Mouse (Mus musculus): ENCODE measurements at regions not wholly inside any gene's neighbourhood (a gene's known extent, or its start where the extent isn't known, plus 50 kb on each side); places are given as distances from the start of the nearest gene placed in this dataset.

GRCm38 (mm10) chr13:30065520-30065919, 70.8 kb upstream of the Mboat1 start:
- Histone ChIP-seq H3K4me1 (ENCODE audit: control insufficient read depth, insufficient read depth, low read length) (peaks cover 3% of the 10 kb centered on the region), H3K27ac (ENCODE audit: insufficient read depth, low read depth, low read length) (no peak overlapping the region), H3K4me3 (ENCODE audit: insufficient read depth, low read length) (no peak overlapping the region)
- TF ChIP-seq POLR2A (IDR thresholded peaks at IDR 0.05; ENCODE audit: borderline replicate concordance, low read depth, low read length): no peak
- no peak for TF ChIP-seq CTCF (IDR thresholded peaks at IDR 0.05; ENCODE audit: low read depth, low read length)

GRCm38 (mm10) chr13:30063741-30064140, 72.5 kb upstream of the Mboat1 start:
- Histone ChIP-seq H3K27ac (ENCODE audit: insufficient read depth, low read depth, low read length) (no peak overlapping the region), H3K4me1 (ENCODE audit: control insufficient read depth, insufficient read depth, low read length) (peaks cover 3% of the 10 kb centered on the region), H3K4me3 (ENCODE audit: insufficient read depth, low read length) (no peak overlapping the region)
- TF ChIP-seq POLR2A (IDR thresholded peaks at IDR 0.05; ENCODE audit: borderline replicate concordance, low read depth, low read length): no peak
- no peak for TF ChIP-seq CTCF (IDR thresholded peaks at IDR 0.05; ENCODE audit: low read depth, low read length)

- TF ChIP-seq POLR2A (IDR thresholded peaks at IDR 0.05; ENCODE audit: borderline replicate concordance, low read depth, low read length): no peak
- TF ChIP-seq CTCF (IDR thresholded peaks at IDR 0.05; ENCODE audit: low read depth, low read length): no peak
- Histone ChIP-seq H3K4me1 (ENCODE audit: control insufficient read depth, insufficient read depth, low read length) (peaks cover 3% of the 10 kb centered on the region), H3K27ac (ENCODE audit: insufficient read depth, low read depth, low read length) (no peak overlapping the region), H3K4me3 (ENCODE audit: insufficient read depth, low read length) (no peak overlapping the region)
Observed at GRCm38 (mm10) chr13:30062285-30062684, 74.0 kb upstream of the Mboat1 start.

- H3K4me1 ChIP-seq (ENCODE audit: control insufficient read depth, insufficient read depth, low read length): no peaks in the 10 kb centered on the region
- TF ChIP-seq CTCF (IDR thresholded peaks at IDR 0.05; ENCODE audit: low read depth, low read length): no peak
- no peak for TF ChIP-seq POLR2A (IDR thresholded peaks at IDR 0.05; ENCODE audit: borderline replicate concordance, low read depth, low read length)
- H3K27ac ChIP-seq (ENCODE audit: insufficient read depth, low read depth, low read length): no peak overlapping the region
- no peak overlapping the region for H3K4me3 ChIP-seq (ENCODE audit: insufficient read depth, low read length)
Observed at GRCm38 (mm10) chr13:30055141-30055645, 69.3 kb upstream of the E2f3 start.

- H3K4me3 ChIP-seq (ENCODE audit: insufficient read depth, low read length): no peak overlapping the region
- H3K4me1 ChIP-seq (ENCODE audit: control insufficient read depth, insufficient read depth, low read length): no peaks in the 10 kb centered on the region
- TF ChIP-seq POLR2A (IDR thresholded peaks at IDR 0.05; ENCODE audit: borderline replicate concordance, low read depth, low read length) (no peak), CTCF (IDR thresholded peaks at IDR 0.05; ENCODE audit: low read depth, low read length) (no peak)
- H3K27ac ChIP-seq (ENCODE audit: insufficient read depth, low read depth, low read length): no peak overlapping the region
Observed at GRCm38 (mm10) chr13:30051891-30052550, 66.2 kb upstream of the E2f3 start.

GRCm38 (mm10) chr13:30050745-30051508, 65.1 kb upstream of the E2f3 start:
- no peaks in the 10 kb centered on the region for H3K4me1 ChIP-seq (ENCODE audit: control insufficient read depth, insufficient read depth, low read length)
- no peak overlapping the region for H3K27ac ChIP-seq (ENCODE audit: insufficient read depth, low read depth, low read length)
- H3K4me3 ChIP-seq (ENCODE audit: insufficient read depth, low read length): no peak overlapping the region
- TF ChIP-seq POLR2A (IDR thresholded peaks at IDR 0.05; ENCODE audit: borderline replicate concordance, low read depth, low read length) (no peak), CTCF (IDR thresholded peaks at IDR 0.05; ENCODE audit: low read depth, low read length) (no peak)

- TF ChIP-seq POLR2A (IDR thresholded peaks at IDR 0.05; ENCODE audit: borderline replicate concordance, low read depth, low read length): no peak
- no peak for TF ChIP-seq CTCF (IDR thresholded peaks at IDR 0.05; ENCODE audit: low read depth, low read length)
- Histone ChIP-seq H3K4me3 (ENCODE audit: insufficient read depth, low read length) (no peak overlapping the region), H3K4me1 (ENCODE audit: control insufficient read depth, insufficient read depth, low read length) (peaks cover 2% of the 10 kb centered on the region), H3K27ac (ENCODE audit: insufficient read depth, low read depth, low read length) (no peak overlapping the region)
Observed at GRCm38 (mm10) chr13:30048260-30048859, 62.5 kb upstream of the E2f3 start.

- TF ChIP-seq CTCF (IDR thresholded peaks at IDR 0.05; ENCODE audit: low read depth, low read length) (no peak), POLR2A (IDR thresholded peaks at IDR 0.05; ENCODE audit: borderline replicate concordance, low read depth, low read length) (no peak)
- H3K27ac ChIP-seq (ENCODE audit: insufficient read depth, low read depth, low read length): no peak overlapping the region
Observed at GRCm38 (mm10) chr13:30046504-30047169, 60.8 kb upstream of the E2f3 start.

GRCm38 (mm10) chr13:30046061-30046460, 60.2 kb upstream of the E2f3 start:
- Histone ChIP-seq H3K4me3 (ENCODE audit: insufficient read depth, low read length) (no peak overlapping the region), H3K4me1 (ENCODE audit: control insufficient read depth, insufficient read depth, low read length) (peaks cover 16% of the 10 kb centered on the region), H3K27ac (ENCODE audit: insufficient read depth, low read depth, low read length) (no peak overlapping the region)
- TF ChIP-seq POLR2A (IDR thresholded peaks at IDR 0.05; ENCODE audit: borderline replicate concordance, low read depth, low read length) (no peak), CTCF (IDR thresholded peaks at IDR 0.05; ENCODE audit: low read depth, low read length) (no peak)

More at GRCm38 (mm10) chr13:30046504-30047169, 60.8 kb upstream of the E2f3 start:
- Histone ChIP-seq H3K4me3 (ENCODE audit: insufficient read depth, low read length) (no peak overlapping the region), H3K4me1 (ENCODE audit: control insufficient read depth, insufficient read depth, low read length) (peaks cover 13% of the 10 kb centered on the region)
